Mouse (Mus musculus) embryonic facial prominence, embryonic 11.5 days (tissue): ENCODE results near the gene S1pr3. TPM values are rescaled to one million over a fixed set of nuclear protein-coding genes. Genes with fewer than 3 reads are reported as not detected.
A peak's percentile ranks its signal among the peaks of the same experiment; 100 is the strongest.

ENCODE experiments used
- ATAC-seq: fragments of 200-750 bp; cut with Nextera tagmentation; replicated peaks from 2 replicates; pipeline ENCODE4 v1.8.0; 2017; ENCODE audit warnings: low read depth; ENCODE audit not compliant: insufficient number of reproducible peaks, low FRiP score, low TSS enrichment
- DNase-seq: peaks from one replicate; pipeline ENCODE4 v3.0.0-alpha.2; 2015; ENCODE audit warnings: low spot score
- H3K27ac ChIP-seq: fragments of 300-500 bp; sonication (generic); replicated peaks from 2 replicates; pipeline ENCODE4 v1.5.1; 2014; ENCODE audit warnings: mild to moderate bottlenecking, low read depth, low read length, control low read depth
- H3K27me3 ChIP-seq: fragments of 300-500 bp; sonication (generic); 2 replicates; pipeline ENCODE4 v1.6.1; 2014; ENCODE audit warnings: mild to moderate bottlenecking, low read length, moderate library complexity, mixed read lengths; ENCODE audit not compliant: control insufficient read depth, insufficient read depth
- H3K36me3 ChIP-seq: fragments of 300-500 bp; sonication (generic); replicated peaks from 2 replicates; pipeline ENCODE4 v1.6.1; 2014; ENCODE audit warnings: low read depth, mild to moderate bottlenecking, low read length, moderate library complexity, mixed read lengths; ENCODE audit not compliant: control insufficient read depth, insufficient read depth
- H3K4me1 ChIP-seq: fragments of 300-500 bp; sonication (generic); 2 replicates; pipeline ENCODE4 v1.6.1; 2014; ENCODE audit warnings: low read length, mixed read lengths; ENCODE audit not compliant: control insufficient read depth, insufficient read depth
- H3K4me2 ChIP-seq: fragments of 300-500 bp; sonication (generic); 2 replicates; pipeline ENCODE4 v1.6.1; 2014; ENCODE audit warnings: low read depth, mild to moderate bottlenecking, control low read depth, low read length, moderate library complexity
- H3K4me3 ChIP-seq: fragments of 300-500 bp; sonication (generic); 2 replicates; pipeline ENCODE4 v1.5.1; 2014; ENCODE audit warnings: low read depth, low read length, control low read depth
- H3K9ac ChIP-seq: fragments of 300-500 bp; sonication (generic); replicated peaks from 2 replicates; pipeline ENCODE4 v1.6.1; 2014; ENCODE audit warnings: mild to moderate bottlenecking, control low read depth, low read length
- H3K9me3 ChIP-seq: fragments of 300-500 bp; sonication (generic); replicated peaks from 2 replicates; pipeline ENCODE4 v1.6.1; 2016; ENCODE audit warnings: mild to moderate bottlenecking, low read length, inconsistent platforms, mixed read lengths; ENCODE audit not compliant: control insufficient read depth
- WGBS: fragments of 180-500 bp; shearing (Covaris S2); extraction: QIAGEN DNeasy Blood & Tissue Kit; methylation state at CpG from one replicate; pipeline ENCODE4 v1.1.7; 2014; 5-methylcytosine and 5-hydroxymethylcytosine counted together
- polyA plus RNA-seq: library from polyadenylated mRNA; unstranded; fragments of >200 nt; fragmentation: Nextera tagmentation; extraction: Ambion mirVana; gene quantifications from 2 replicates; pipeline ENCODE4 v1.2.1, GENCODE M21; 2014

The S1pr3 gene
- polyA plus RNA-seq, 1 experiment from 2014 or later = 102 TPM

DNA sequence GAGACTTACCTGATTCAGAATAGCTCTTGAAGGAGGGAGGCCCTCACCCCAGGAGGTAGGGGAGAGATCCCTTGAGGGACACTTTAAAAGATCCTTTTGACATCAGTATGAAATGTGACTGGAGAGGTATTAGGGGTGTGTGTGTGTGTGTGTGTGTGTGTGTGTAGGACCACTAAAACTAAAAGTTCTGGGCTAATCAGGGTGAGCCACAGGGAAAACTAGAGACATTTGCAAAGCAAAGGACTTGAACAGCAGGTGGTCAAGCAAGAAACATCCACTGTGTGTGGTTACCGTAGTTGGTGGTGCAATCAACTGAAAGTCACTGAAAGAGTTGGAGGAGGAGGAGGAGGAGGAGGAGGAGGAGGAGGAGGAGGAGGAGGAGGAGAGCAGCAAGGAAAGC lies 16.2 kb upstream of the S1pr3 start:
- ATAC-seq = no peak
- WGBS = 80% methylated on average over 1 of the region's 1 CpGs

DNA sequence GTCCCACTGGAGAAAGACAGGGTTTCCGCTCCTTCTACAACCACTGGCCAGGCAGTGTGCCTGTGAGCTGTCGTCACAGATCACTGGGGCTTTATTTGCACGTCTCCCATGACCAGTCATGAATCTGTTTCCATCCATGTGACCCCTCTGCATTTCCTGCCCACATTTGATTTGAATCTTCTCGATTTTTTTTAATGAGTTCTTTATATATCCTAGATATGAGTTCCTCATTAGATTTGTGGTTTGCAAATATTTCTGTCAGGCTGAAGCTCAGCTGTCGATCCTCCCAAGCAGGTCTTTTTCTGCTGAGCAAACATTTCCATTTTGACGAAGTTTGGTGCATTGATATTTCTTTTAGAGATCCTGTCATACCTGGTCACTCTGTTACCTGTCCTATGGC lies 10.6 kb upstream of the S1pr3 start:
- Histone ChIP-seq H3K27me3 (no peaks in the 10 kb centered on the region), H3K9ac (no peak overlapping the region), H3K4me1 (no peaks in the 10 kb centered on the region), H3K4me3 (no peak overlapping the region), H3K4me2 (no peak overlapping the region), H3K27ac (no peak overlapping the region), H3K9me3 (no peaks in the 10 kb centered on the region), H3K36me3 (no peaks in the 10 kb centered on the region)
- WGBS = 82% methylated on average over 6 of the region's 6 CpGs
- ATAC-seq (no peak), DNase-seq (no peak)

More for the DNA sequence above, 16.2 kb upstream of the S1pr3 start:
- H3K27me3 ChIP-seq = no peaks in the 10 kb centered on the region
- no peak overlapping the region for H3K27ac ChIP-seq
- H3K4me3 ChIP-seq = no peak overlapping the region
- no peaks in the 10 kb centered on the region for H3K36me3 ChIP-seq
- no peak overlapping the region for H3K9ac ChIP-seq
- H3K4me1 ChIP-seq = no peaks in the 10 kb centered on the region
- no peak for DNase-seq
- H3K4me2 ChIP-seq = no peak overlapping the region
- no peaks in the 10 kb centered on the region for H3K9me3 ChIP-seq

DNA sequence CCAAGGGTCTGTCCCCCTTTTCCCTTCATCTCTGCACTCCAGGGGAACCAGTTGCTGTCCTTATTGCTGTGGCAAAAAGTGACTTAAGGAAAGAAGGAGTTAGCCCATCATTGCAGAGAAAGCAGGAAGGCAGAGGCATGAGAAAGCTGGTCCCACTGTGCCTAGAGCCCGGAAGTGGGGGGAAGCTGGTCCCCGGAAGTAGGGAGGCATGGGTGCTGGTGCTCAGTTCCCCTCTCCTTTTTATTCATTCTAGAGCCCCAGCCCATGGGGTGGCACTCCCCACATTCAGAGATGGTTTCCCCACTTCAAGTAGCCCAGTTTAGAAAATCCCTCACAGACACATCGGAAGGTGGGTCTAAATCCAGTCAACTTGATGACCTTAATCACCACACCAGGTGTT lies 8.9 kb upstream of the S1pr3 start:
- WGBS = 88% methylated on average over 3 of the region's 3 CpGs

DNA sequence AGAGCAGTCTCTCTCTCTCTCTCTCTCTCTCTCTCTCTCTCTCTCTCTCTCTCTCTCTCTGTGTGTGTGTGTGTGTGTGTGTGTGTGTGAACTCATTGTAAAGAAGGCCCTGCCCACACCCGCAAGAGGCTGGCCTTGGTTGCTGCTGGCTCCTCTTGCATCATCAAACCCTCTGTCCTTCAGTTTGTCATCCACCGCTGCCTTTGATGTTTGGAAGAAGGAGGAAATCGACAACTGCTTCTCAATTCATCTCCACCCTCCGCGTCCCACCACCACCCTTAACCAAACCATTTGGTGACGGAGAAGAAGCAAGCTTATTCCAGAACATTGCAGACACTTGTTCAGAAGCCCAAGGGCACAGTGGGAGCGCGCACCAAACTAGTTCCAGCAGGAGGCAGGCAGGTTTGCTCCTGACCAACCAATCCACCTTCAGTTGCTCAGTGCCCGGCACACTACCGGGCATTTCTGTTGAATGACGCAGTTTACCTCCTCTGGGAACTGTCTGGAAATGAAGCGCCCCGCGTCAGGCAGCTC lies 8.2 kb upstream of the S1pr3 start:
- Histone ChIP-seq H3K27me3 (no peaks in the 10 kb centered on the region), H3K9ac (peak overlapping the region; percentile 42), H3K36me3 (no peaks in the 10 kb centered on the region), H3K4me3 (peak overlapping the region; percentile 11; the same call in 1 of the 2 replicates), H3K27ac (no peak overlapping the region), H3K9me3 (no peaks in the 10 kb centered on the region), H3K4me1 (no peaks in the 10 kb centered on the region), H3K4me2 (peak overlapping the region; percentile 50)
- whole genome bisulfite sequencing = 27% methylated on average over 14 of the region's 14 CpGs
- no peak for DNase-seq
- ATAC-seq = no peak; the same call in 1 of the 2 replicates

More for the DNA sequence above, 8.9 kb upstream of the S1pr3 start:
- Histone ChIP-seq H3K9me3 (no peaks in the 10 kb centered on the region), H3K4me2 (no peak overlapping the region), H3K4me3 (no peak overlapping the region), H3K9ac (no peak overlapping the region), H3K4me1 (no peaks in the 10 kb centered on the region), H3K36me3 (no peaks in the 10 kb centered on the region), H3K27ac (no peak overlapping the region), H3K27me3 (no peaks in the 10 kb centered on the region)
- DNase-seq (no peak), ATAC-seq (no peak)

DNA sequence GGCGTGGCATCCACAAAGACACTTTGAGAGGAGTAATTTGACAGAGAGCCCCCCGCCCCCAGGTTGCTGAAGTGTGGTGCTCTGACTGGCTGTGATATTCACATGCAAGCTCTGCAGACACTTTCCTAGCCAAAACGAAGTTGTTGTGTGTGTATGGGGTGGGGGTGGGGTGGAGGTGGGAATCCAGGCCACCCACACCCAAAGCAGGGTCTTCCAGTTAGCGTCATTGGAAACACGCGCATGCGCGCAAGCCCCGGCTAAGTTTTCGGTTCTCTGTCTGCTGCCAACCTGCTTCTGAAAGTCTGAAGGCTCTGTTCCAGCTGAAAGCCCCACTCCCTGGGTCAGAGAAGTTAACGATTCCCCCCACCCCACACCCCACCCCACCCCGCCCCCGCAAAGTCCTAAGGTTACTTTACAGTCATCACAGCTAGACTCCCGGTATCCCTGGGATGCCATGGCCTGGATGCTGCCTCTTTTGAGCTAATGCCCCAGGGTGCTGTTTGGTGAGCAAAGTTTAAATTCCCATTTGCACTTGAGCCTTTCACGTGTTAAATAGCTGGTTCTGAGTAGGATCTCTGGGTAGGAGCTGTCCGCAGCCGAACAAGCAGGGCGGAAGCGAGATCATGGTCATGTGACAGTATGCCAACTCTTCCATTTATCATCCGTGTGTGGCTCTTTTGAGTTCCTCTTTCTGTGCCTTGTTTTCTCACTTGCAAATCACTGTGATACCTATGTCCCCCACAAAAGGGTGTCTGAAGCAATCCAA lies 7.5 kb upstream of the S1pr3 start:
- no peak overlapping the region for H3K27ac ChIP-seq

DNA sequence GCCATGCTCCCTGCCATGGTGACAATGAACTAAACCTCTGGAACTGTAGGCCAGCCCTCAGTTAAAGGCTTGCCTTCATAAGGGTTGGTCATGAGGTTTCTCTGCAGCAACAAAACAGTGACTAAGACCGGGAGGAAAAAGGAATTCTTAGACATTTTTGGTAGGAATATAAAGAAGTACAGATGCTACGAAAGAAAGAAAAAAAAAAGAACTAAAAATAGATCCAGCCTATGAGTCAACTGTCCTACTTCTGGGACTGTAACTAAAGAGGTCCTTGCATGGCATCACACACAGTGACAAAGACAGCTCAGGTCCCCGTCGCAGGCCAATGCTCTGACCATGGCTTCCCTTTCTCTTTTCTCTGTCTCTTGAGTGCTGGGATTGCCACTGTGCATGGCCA lies 3.9 kb upstream of the S1pr3 start:
- Histone ChIP-seq H3K4me1 (peaks cover 5% of the 10 kb centered on the region; the same call in 1 of the 2 replicates), H3K9ac (no peak overlapping the region), H3K4me2 (no peak overlapping the region), H3K27ac (no peak overlapping the region), H3K4me3 (no peak overlapping the region), H3K27me3 (no peaks in the 10 kb centered on the region), H3K9me3 (no peaks in the 10 kb centered on the region), H3K36me3 (no peaks in the 10 kb centered on the region)
- 86% methylated on average over 4 of the region's 4 CpGs for WGBS
- ATAC-seq (no peak), DNase-seq (no peak)

More for the DNA sequence above, 7.5 kb upstream of the S1pr3 start:
- H3K9me3 ChIP-seq = no peaks in the 10 kb centered on the region
- H3K36me3 ChIP-seq = no peaks in the 10 kb centered on the region
- H3K9ac ChIP-seq = peak overlapping the region; percentile 42
- ATAC-seq = no peak; the same call in 1 of the 2 replicates
- H3K4me3 ChIP-seq = peak overlapping the region; percentile 11; the same call in 1 of the 2 replicates
- H3K27me3 ChIP-seq = no peaks in the 10 kb centered on the region
- H3K4me1 ChIP-seq = no peaks in the 10 kb centered on the region; the same call in 1 of the 2 replicates
- WGBS = 12% methylated on average over 20 of the region's 20 CpGs
- DNase-seq = peak; percentile 75
- peak overlapping the region; percentile 50 for H3K4me2 ChIP-seq

DNA sequence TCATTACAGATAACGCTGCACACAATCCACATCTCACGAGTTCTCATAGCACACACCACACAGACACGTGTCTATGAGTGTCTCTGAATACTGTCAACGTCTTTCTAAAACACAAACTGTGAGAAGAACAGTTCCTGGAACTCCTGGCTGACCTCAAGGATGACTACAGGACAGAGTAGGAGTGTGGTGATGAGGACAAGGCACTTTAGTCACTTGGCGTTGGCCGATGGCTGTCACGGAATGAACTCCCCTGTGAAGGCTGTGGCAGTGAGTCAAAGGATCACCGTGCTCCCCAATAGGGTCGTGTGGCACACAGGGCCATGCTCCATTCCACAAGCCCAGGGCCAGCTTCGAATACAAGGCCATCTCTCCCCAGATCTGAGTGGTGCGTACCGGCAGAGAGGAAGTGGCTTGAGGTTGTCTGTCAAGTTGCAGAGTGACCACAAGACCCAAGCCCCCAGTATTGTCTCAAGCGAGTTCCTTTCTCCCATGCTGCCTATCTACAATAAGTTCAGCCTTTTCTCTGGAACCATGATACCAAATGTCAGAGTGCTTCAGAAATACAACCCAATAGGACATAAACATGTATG lies 2.6 kb upstream of the S1pr3 start:
- Histone ChIP-seq H3K9ac (no peak overlapping the region; the same call in 1 of the 2 replicates), H3K4me2 (no peak overlapping the region), H3K9me3 (no peaks in the 10 kb centered on the region), H3K4me3 (no peak overlapping the region), H3K4me1 (peaks cover 5% of the 10 kb centered on the region; the same call in 1 of the 2 replicates), H3K27me3 (no peaks in the 10 kb centered on the region), H3K27ac (no peak overlapping the region), H3K36me3 (no peaks in the 10 kb centered on the region)
- ATAC-seq (no peak), DNase-seq (no peak)
- WGBS = 90% methylated on average over 13 of the region's 13 CpGs
